Mouse (Mus musculus) left cerebral cortex, postnatal 25 days (tissue): Measurements from ENCODE around the gene Guca2a. TPM values are rescaled to one million over a fixed set of nuclear protein-coding genes. Genes with fewer than 3 reads are reported as not detected.

Experiments
- DNase-seq, 2 experiments: peaks; one replicate each; pipeline ENCODE4 v3.0.0; 2022; ENCODE audit warnings: low spot score in 2 of 2, mixed read lengths in 1 of 2
- intact Hi-C: fragments of 180-260 bp; cut with DNase I; formaldehyde crosslinking; loops from one replicate; pipeline ENCODE4 v1.15.1; 2025
- total RNA-seq, 2 experiments: library from RNA; stranded (reverse); gene quantifications; 2 replicates each; pipeline ENCODE4 v1.2.3; 2021

Gene Guca2a
- total RNA-seq, 2 experiments from 2014 or later, result not detected

DNA sequence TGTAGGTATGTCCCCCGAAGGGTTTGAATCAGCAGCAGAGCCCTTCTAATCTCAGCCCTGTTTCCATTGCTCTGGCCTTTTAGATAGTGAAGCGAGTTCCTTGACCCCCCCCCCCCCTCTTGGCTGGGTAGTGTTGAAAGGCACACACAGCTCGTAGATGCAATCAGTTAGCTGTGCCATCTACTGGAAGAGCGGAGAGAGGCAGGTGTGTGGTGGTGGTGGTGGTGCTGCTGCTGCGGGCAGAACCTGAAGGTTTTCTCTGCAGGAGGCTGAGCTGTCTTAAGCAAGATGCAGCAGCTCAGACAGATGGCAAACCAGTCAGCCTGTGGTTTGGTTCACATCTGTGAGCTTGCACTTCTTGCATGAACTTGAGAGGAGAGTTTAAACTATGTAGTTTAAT is 35.2 kb downstream of the Guca2a start:
- intact Hi-C loops, result no loop called here

DNA sequence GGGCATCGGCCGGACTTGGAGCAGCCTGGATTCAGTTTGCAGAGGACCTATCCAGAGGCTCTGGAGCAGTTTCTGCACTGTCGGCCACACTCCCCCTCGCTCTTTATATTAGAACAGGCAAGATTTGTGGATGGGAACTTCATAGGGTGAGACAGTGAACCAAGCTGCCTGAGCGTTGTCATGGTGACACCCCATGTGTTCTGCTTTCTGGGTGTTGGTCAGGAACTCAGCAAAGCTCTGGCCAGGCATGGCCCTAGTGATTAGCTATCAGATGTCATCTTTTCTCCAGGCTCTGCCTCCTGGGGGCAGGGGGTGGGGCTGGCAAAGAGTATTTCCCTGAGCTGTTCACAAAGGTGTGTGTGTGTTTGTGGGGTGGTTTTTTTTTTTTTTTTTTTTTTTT is 45.1 kb downstream of the Guca2a start:
- intact Hi-C loops, result no loop called here

More for the DNA sequence above, 35.2 kb downstream of the Guca2a start:
- peak in 1 of 2 experiments; percentile 35 for DNase-seq

DNA sequence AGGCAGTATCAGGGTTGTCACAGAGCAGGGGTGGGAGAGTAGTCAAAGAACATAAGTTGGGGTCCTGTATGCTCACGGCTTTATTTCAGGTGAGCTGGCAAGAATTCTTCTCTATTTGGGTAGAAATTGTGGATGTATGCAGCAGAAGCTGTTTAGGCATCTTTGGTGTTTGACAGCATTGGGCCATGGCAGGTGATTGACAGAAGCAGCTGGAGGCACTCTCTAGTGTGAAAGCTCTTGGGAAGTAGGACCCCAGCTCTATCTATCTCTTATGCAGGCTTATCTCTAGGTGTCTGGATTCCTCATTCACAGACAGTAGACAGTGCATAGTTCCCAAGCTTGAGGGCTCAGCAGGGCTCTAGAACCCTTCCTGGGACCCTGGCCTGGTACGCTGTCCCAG is 48.2 kb downstream of the Guca2a start:
- no peak for DNase-seq
- intact Hi-C loops, result no loop called here

More for the DNA sequence above, 45.1 kb downstream of the Guca2a start:
- DNase-seq, result peak in 1 of 2 experiments; percentile 20

Other genes starting within 250 kb of the Guca2a start
- 10 to 100 TPM; 16.3 to 16.9 TPM for gene Ccdc30, start 222.2 kb upstream of the Guca2a start, total RNA-seq
- 1 to 10 TPM; 4.7 to 5.2 TPM for gene Ppcs, start 215.3 kb upstream of the Guca2a start, total RNA-seq
- under 1 TPM in 1 of 2 experiments, not detected in 1; 0.25 TPM for gene Zmynd12, start 214.9 kb upstream of the Guca2a start, total RNA-seq
- 10 to 100 TPM in 1 of 2 experiments, 1 to 10 TPM in 1; 7.6 to 12.4 TPM for gene Rimkla, start 145.1 kb upstream of the Guca2a start, total RNA-seq
- gene Foxj3, start 100.7 kb upstream of the Guca2a start, total RNA-seq, result 10 to 100 TPM; 64.6 to 77.5 TPM
- gene Frg2f1, start 98.2 kb upstream of the Guca2a start, total RNA-seq, result 10 to 100 TPM; 25.2 to 27.3 TPM
- gene Guca2b, start 21.2 kb downstream of the Guca2a start, total RNA-seq, result not detected
- gene Hivep3, start 96.1 kb downstream of the Guca2a start, total RNA-seq, result 10 to 100 TPM; 58.0 to 67.2 TPM